Mouse (Mus musculus): ENCODE measurements at regions not wholly inside any gene's neighbourhood (a gene's known extent, or its start where the extent isn't known, plus 50 kb on each side); places are given as distances from the start of the nearest gene placed in this dataset.

DNA sequence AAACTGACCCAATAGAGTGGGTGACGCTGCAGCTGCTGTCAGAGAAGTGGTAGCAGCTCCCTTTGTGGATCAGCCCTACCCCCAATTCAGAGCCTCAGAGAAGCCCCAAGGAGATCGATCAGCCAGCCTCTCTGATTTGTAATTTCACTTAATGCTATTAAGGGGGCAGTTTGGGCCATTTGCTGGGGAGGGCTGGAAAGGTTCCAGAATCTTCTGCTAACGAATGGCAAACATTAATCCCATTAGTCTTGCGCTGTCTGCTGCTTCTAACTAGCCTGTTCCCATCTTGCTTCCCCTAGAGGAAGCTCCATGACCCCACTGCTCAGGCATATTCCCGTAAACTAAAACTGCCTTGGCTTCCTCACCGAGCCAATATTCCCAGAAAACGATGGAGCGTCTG, 59.9 kb upstream of the Lrrn2 start:
- no peaks in the 10 kb centered on the region for H3K27me3 ChIP-seq (ENCODE audit: control insufficient read depth, insufficient read depth, low read length)
- no peaks in the 10 kb centered on the region for H3K36me3 ChIP-seq (ENCODE audit: control insufficient read depth, insufficient read depth, low read length)
- no peak overlapping the region for H3K9ac ChIP-seq (ENCODE audit: low read depth, low read length)
- 56% methylated on average over 8 of the region's 8 CpGs for WGBS
- ATAC-seq (ENCODE audit: low FRiP score) (no peak), DNase-seq (ENCODE audit: low spot score) (no peak)
- H3K4me3 ChIP-seq (ENCODE audit: low read depth, low read length): no peak overlapping the region
- no peaks in the 10 kb centered on the region for H3K9me3 ChIP-seq (ENCODE audit: control insufficient read depth, low read length)
- no peak overlapping the region for H3K27ac ChIP-seq (ENCODE audit: low read depth, low read length)
- H3K4me1 ChIP-seq (replicated peaks; ENCODE audit: control insufficient read depth, insufficient read depth, low read length): no peaks in the 10 kb centered on the region
- no peak overlapping the region for H3K4me2 ChIP-seq (replicated peaks; ENCODE audit: low read depth, low read length)

DNA sequence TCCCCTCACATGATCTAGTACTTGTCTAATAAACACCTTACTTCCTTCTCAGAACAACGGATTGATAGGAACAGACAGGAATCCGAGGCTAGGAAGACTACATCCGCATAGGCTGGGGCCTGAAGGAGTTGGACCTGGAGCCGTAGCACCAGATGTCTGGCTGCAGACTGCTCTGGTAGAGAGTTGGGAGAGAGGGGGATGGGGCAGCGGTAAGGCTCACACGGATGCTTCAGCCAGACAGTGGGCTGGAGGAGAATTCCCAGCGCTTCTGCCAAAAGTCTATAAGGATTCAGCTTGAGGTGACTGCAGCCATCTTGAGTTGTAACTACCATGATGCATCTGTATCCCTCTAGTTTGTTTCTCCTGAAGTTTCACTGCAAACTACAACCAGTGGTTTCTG, 61.8 kb upstream of the Lrrn2 start:
- WGBS: 52% methylated on average over 7 of the region's 7 CpGs
- Histone ChIP-seq H3K4me1 (replicated peaks; ENCODE audit: control insufficient read depth, insufficient read depth, low read length) (no peaks in the 10 kb centered on the region), H3K9me3 (ENCODE audit: control insufficient read depth, low read length) (no peaks in the 10 kb centered on the region), H3K36me3 (ENCODE audit: control insufficient read depth, insufficient read depth, low read length) (no peaks in the 10 kb centered on the region), H3K4me2 (replicated peaks; ENCODE audit: low read depth, low read length) (no peak overlapping the region), H3K27me3 (ENCODE audit: control insufficient read depth, insufficient read depth, low read length) (no peaks in the 10 kb centered on the region), H3K9ac (ENCODE audit: low read depth, low read length) (no peak overlapping the region), H3K27ac (ENCODE audit: low read depth, low read length) (no peak overlapping the region), H3K4me3 (ENCODE audit: low read depth, low read length) (no peak overlapping the region)
- ATAC-seq (ENCODE audit: low FRiP score): no peak
- DNase-seq (ENCODE audit: low spot score): no peak

DNA sequence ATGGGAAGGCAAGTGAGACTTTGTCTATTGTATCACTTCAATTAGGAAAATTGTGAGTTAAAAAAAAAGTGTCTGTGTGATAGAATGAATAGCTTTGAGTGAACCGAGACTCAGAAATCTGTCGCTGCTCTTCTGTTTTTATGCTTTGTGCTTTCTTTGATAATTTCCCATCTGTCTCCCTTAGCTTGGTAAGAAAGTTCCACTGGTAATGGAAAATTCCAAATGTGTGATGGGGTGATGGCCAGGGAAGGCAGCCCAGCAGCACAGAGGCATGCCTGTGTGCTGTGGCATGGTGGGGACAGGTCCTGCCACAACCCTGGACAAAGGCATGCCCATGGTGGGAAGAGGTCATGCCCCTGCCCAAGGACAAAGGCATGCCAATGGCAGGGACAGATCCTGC, 62.7 kb upstream of the Lrrn2 start:
- 88% methylated on average over 2 of the region's 2 CpGs for WGBS

DNA sequence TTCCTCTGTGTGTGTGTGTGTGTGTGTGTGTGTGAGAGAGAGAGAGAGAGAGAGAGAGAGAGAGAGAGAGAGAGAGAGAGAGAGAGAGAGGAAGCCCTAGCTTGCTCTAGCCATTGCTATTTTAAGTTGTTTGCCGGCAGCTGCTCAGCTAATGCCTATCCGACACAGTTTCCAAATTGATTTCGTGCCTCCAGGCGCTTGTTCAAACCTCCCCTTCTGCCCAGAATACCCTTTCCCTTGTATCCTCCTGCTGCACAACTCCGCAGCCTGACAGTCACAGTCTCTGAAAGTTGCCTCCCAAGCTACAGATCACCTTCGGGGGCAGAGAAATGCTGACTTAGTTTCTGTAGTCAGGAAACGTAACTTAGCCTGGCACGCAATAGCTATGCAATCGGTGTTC, 63.9 kb upstream of the Nfasc start:
- Histone ChIP-seq H3K4me2 (replicated peaks; ENCODE audit: low read depth, low read length) (no peak overlapping the region), H3K4me1 (replicated peaks; ENCODE audit: control insufficient read depth, insufficient read depth, low read length) (no peaks in the 10 kb centered on the region), H3K27ac (ENCODE audit: low read depth, low read length) (no peak overlapping the region), H3K9me3 (ENCODE audit: control insufficient read depth, low read length) (no peaks in the 10 kb centered on the region), H3K27me3 (ENCODE audit: control insufficient read depth, insufficient read depth, low read length) (0 out of 2 replicates have a peak, but pooled peaks cover 4% of the 10 kb centered on the region), H3K4me3 (ENCODE audit: low read depth, low read length) (no peak overlapping the region), H3K36me3 (ENCODE audit: control insufficient read depth, insufficient read depth, low read length) (no peaks in the 10 kb centered on the region), H3K9ac (ENCODE audit: low read depth, low read length) (no peak overlapping the region)
- no peak for ATAC-seq (ENCODE audit: low FRiP score)
- 61% methylated on average over 9 of the region's 9 CpGs for WGBS
- DNase-seq (ENCODE audit: low spot score): peak; percentile 32

More for the DNA sequence above, 62.7 kb upstream of the Lrrn2 start:
- no peaks in the 10 kb centered on the region for H3K9me3 ChIP-seq (ENCODE audit: control insufficient read depth, low read length)
- H3K4me2 ChIP-seq (replicated peaks; ENCODE audit: low read depth, low read length): no peak overlapping the region
- no peak for DNase-seq (ENCODE audit: low spot score)
- no peak for ATAC-seq (ENCODE audit: low FRiP score)
- H3K27ac ChIP-seq (ENCODE audit: low read depth, low read length): no peak overlapping the region
- no peak overlapping the region for H3K9ac ChIP-seq (ENCODE audit: low read depth, low read length)
- H3K4me3 ChIP-seq (ENCODE audit: low read depth, low read length): no peak overlapping the region
- no peaks in the 10 kb centered on the region for H3K27me3 ChIP-seq (ENCODE audit: control insufficient read depth, insufficient read depth, low read length)
- H3K4me1 ChIP-seq (replicated peaks; ENCODE audit: control insufficient read depth, insufficient read depth, low read length): no peaks in the 10 kb centered on the region
- H3K36me3 ChIP-seq (ENCODE audit: control insufficient read depth, insufficient read depth, low read length): no peaks in the 10 kb centered on the region

DNA sequence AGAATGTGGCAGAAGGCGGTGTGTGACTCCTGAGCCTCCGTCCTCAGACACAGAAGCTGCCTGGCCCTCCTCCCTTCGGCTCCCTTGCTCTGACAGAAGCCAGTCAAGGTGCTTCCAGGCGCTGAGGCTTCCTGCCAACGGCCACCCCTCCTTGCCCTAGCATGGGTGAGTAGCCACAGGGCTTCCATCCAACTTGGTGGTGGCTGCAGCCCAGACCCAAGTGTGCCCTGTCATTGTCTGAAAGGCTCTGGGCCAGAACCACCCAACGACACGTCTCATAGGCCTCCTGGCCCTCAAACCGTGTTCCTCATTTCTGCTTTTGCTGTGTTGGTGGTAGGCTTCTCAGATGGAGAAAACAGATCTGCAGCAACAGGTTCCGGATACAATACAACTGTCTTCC, 62.2 kb upstream of the Nfasc start:
- no peak overlapping the region for H3K9ac ChIP-seq (ENCODE audit: low read depth, low read length)
- DNase-seq (ENCODE audit: low spot score) (no peak), ATAC-seq (ENCODE audit: low FRiP score) (no peak)
- 86% methylated on average over 9 of the region's 9 CpGs for WGBS
- 0 out of 2 replicates have a peak, but pooled peaks cover 4% of the 10 kb centered on the region for H3K27me3 ChIP-seq (ENCODE audit: control insufficient read depth, insufficient read depth, low read length)
- H3K27ac ChIP-seq (ENCODE audit: low read depth, low read length): no peak overlapping the region
- no peaks in the 10 kb centered on the region for H3K4me1 ChIP-seq (replicated peaks; ENCODE audit: control insufficient read depth, insufficient read depth, low read length)
- no peak overlapping the region for H3K4me3 ChIP-seq (ENCODE audit: low read depth, low read length)
- no peaks in the 10 kb centered on the region for H3K9me3 ChIP-seq (ENCODE audit: control insufficient read depth, low read length)
- H3K36me3 ChIP-seq (ENCODE audit: control insufficient read depth, insufficient read depth, low read length): no peaks in the 10 kb centered on the region
- no peak overlapping the region for H3K4me2 ChIP-seq (replicated peaks; ENCODE audit: low read depth, low read length)

DNA sequence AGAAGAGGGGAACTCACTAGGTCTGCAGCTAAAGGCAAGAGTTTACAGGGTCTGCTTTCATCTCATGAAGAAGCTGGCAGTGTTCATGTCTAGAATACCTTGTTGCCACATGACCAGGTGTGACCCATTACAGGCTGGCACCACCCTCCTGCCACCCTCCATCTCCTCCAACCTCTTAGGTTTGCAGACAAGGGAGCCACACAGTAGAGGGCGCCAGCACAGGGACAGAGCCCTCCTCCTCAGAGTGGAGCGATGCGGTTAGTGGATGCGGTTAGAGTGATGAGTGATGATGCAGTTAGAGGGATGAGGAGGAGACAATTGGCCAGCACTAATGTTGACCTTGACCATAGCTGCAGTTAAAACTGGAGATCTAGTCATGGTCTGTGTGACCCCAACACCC, 60.8 kb upstream of the Nfasc start:
- Histone ChIP-seq H3K4me2 (replicated peaks; ENCODE audit: low read depth, low read length) (no peak overlapping the region), H3K27me3 (ENCODE audit: control insufficient read depth, insufficient read depth, low read length) (0 out of 2 replicates have a peak, but pooled peaks cover 4% of the 10 kb centered on the region), H3K9me3 (ENCODE audit: control insufficient read depth, low read length) (no peaks in the 10 kb centered on the region), H3K4me1 (replicated peaks; ENCODE audit: control insufficient read depth, insufficient read depth, low read length) (no peaks in the 10 kb centered on the region), H3K9ac (ENCODE audit: low read depth, low read length) (no peak overlapping the region), H3K27ac (ENCODE audit: low read depth, low read length) (no peak overlapping the region), H3K4me3 (ENCODE audit: low read depth, low read length) (no peak overlapping the region), H3K36me3 (ENCODE audit: control insufficient read depth, insufficient read depth, low read length) (no peaks in the 10 kb centered on the region)
- 24% methylated on average over 4 of the region's 4 CpGs for WGBS
- ATAC-seq (ENCODE audit: low FRiP score) (no peak), DNase-seq (ENCODE audit: low spot score) (no peak)

DNA sequence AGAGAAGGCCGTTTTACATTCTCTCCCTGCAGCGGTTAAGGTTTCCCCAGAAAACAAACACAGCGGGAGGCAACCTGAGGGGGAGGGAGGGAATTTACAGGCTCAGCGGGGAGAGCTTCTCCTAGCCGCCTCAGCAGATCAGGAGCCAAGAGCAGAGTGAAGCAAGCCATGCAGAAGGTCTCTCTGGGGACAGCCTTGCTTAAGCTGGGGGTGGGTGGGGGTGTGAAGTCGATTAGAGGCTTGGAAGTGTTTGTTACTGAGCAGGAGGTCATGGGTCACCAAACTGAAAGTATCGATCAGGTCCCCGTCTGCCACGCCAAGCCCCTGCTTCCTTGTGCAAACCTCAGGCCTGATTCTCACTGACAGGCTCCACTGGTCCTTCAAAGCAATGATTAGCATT, 58.7 kb upstream of the Nfasc start:
- Histone ChIP-seq H3K27me3 (ENCODE audit: control insufficient read depth, insufficient read depth, low read length) (peaks cover 4% of the 10 kb centered on the region; the same call in 1 of the 2 replicates), H3K36me3 (ENCODE audit: control insufficient read depth, insufficient read depth, low read length) (no peaks in the 10 kb centered on the region), H3K9me3 (ENCODE audit: control insufficient read depth, low read length) (no peaks in the 10 kb centered on the region), H3K4me1 (replicated peaks; ENCODE audit: control insufficient read depth, insufficient read depth, low read length) (no peaks in the 10 kb centered on the region), H3K27ac (ENCODE audit: low read depth, low read length) (no peak overlapping the region), H3K4me3 (ENCODE audit: low read depth, low read length) (no peak overlapping the region), H3K9ac (ENCODE audit: low read depth, low read length) (no peak overlapping the region), H3K4me2 (replicated peaks; ENCODE audit: low read depth, low read length) (no peak overlapping the region)
- 3% methylated on average over 9 of the region's 9 CpGs for WGBS
- DNase-seq (ENCODE audit: low spot score) (peak; percentile 41), ATAC-seq (ENCODE audit: low FRiP score) (peak; percentile 77)

DNA sequence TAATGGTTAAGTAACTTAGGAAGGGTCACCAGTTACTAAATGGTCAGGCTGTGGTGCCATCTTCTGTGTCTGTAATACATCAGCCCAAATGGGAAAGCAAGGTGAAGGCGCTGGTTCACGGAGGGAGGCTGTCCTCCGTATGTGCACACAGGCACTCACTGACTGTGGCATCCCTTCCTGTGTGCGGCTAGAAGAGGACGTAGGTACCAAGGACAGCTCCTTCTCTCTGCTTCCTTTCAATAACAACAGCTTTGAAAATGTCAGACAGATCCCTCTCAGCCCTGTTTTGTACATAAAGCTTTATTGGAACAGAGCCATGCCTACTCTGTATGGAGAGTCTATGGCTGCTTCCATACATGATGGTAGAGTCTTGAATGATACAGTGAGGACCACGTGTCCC, 57.7 kb upstream of the Nfasc start:
- ATAC-seq (ENCODE audit: low FRiP score) (no peak), DNase-seq (ENCODE audit: low spot score) (peak; percentile 52)
- 6% methylated on average over 6 of the region's 6 CpGs for WGBS
- H3K4me3 ChIP-seq (ENCODE audit: low read depth, low read length): no peak overlapping the region
- no peak overlapping the region for H3K9ac ChIP-seq (ENCODE audit: low read depth, low read length)
- no peak overlapping the region for H3K27ac ChIP-seq (ENCODE audit: low read depth, low read length)
- no peaks in the 10 kb centered on the region for H3K36me3 ChIP-seq (ENCODE audit: control insufficient read depth, insufficient read depth, low read length)
- H3K4me2 ChIP-seq (replicated peaks; ENCODE audit: low read depth, low read length): no peak overlapping the region
- no peaks in the 10 kb centered on the region for H3K4me1 ChIP-seq (replicated peaks; ENCODE audit: control insufficient read depth, insufficient read depth, low read length)
- no peaks in the 10 kb centered on the region for H3K9me3 ChIP-seq (ENCODE audit: control insufficient read depth, low read length)
- peaks cover 4% of the 10 kb centered on the region; the same call in 1 of the 2 replicates for H3K27me3 ChIP-seq (ENCODE audit: control insufficient read depth, insufficient read depth, low read length)

DNA sequence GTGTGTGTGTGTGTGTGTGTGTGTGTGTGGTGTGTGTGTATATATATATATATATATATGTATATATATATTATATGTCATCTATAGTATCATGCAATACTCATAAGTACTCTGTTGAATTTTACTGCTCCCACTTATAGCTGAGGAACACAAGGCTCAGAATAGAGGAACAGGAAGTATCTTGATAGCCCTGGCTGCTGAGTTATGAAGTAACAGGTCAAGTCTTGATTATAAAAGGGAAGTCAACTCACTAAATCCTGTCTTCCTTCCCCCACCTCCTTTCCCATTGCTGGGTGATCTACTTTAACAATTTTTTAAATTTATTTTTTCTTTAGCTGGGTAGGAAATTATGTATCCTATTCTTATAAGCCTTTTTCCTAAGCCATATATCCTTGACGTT, 52.9 kb upstream of the Nfasc start:
- WGBS: 87% methylated on average over 1 of the region's 1 CpGs
- no peak overlapping the region for H3K4me3 ChIP-seq (ENCODE audit: low read depth, low read length)
- no peak overlapping the region for H3K4me2 ChIP-seq (replicated peaks; ENCODE audit: low read depth, low read length)
- H3K36me3 ChIP-seq (ENCODE audit: control insufficient read depth, insufficient read depth, low read length): no peaks in the 10 kb centered on the region
- H3K27ac ChIP-seq (ENCODE audit: low read depth, low read length): no peak overlapping the region
- H3K27me3 ChIP-seq (ENCODE audit: control insufficient read depth, insufficient read depth, low read length): no peaks in the 10 kb centered on the region; the same call in 1 of the 2 replicates
- no peak overlapping the region for H3K9ac ChIP-seq (ENCODE audit: low read depth, low read length)
- ATAC-seq (ENCODE audit: low FRiP score) (no peak), DNase-seq (ENCODE audit: low spot score) (no peak)
- no peaks in the 10 kb centered on the region for H3K9me3 ChIP-seq (ENCODE audit: control insufficient read depth, low read length)
- H3K4me1 ChIP-seq (replicated peaks; ENCODE audit: control insufficient read depth, insufficient read depth, low read length): no peaks in the 10 kb centered on the region

Measured in hindbrain, embryonic 11.5 days (tissue).